Mouse (Mus musculus) liver, adult 2 months (tissue): ENCODE results near the gene Hmces.

ENCODE experiments used
- CTCF ChIP-seq: fragments of 200-500 bp; IDR thresholded peaks from 2 replicates; pipeline ENCODE4 v1.5.1; 2011; ENCODE audit warnings: low read depth, low read length, control low read depth
- POLR2A ChIP-seq: fragments of 200-500 bp; IDR thresholded peaks from 2 replicates; pipeline ENCODE4 v1.6.1; 2011; ENCODE audit warnings: low read length, control low read depth; ENCODE audit not compliant: insufficient read depth; ENCODE audit errors: extremely low read depth

DNA sequence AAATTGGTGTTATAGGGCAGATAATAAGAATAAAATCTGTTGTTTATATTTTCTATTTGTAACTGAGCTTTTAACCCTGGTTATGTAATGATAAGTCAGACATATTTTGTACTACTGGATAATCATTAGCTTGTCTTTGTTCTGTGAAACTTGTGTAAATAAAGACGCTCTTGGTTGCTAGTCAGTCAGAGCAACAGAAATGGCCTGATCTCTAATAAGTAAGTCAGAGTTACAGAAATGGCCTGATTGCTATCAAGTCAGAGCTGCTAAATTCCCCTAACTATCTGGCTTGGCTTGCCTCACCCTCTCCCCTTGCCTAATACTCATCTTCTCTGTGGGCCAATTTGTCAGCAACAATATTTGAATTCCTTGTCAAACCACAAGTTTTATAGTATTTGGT, 27.0 kb upstream of the Hmces start:
- no peak for TF ChIP-seq CTCF
- no peak for TF ChIP-seq POLR2A
